Mouse (Mus musculus) midbrain, embryonic 12.5 days (tissue): ENCODE results near the gene Aacs. TPM values are rescaled to one million over a fixed set of nuclear protein-coding genes. Genes with fewer than 3 reads are reported as not detected.

Source experiments
- ATAC-seq: fragments of 200-750 bp; cut with Nextera tagmentation; 2 replicates; pipeline ENCODE4 v1.8.0; 2017; ENCODE audit warnings: low read depth, moderate TSS enrichment, moderate library complexity; ENCODE audit not compliant: low FRiP score
- H3K27ac ChIP-seq: fragments of 300-500 bp; sonication (generic); replicated peaks from 2 replicates; pipeline ENCODE4 v1.5.1; 2016; ENCODE audit warnings: mild to moderate bottlenecking
- H3K27me3 ChIP-seq: fragments of 300-500 bp; sonication (generic); 2 replicates; pipeline ENCODE4 v1.6.1; 2016; ENCODE audit warnings: mild to moderate bottlenecking
- H3K36me3 ChIP-seq: fragments of 300-500 bp; sonication (generic); 2 replicates; pipeline ENCODE4 v1.6.1; 2016
- H3K4me1 ChIP-seq: fragments of 300-500 bp; sonication (generic); 2 replicates; pipeline ENCODE4 v1.6.1; 2016
- H3K4me2 ChIP-seq: fragments of 300-500 bp; sonication (generic); replicated peaks from 2 replicates; pipeline ENCODE4 v1.6.1; 2016; ENCODE audit warnings: mild to moderate bottlenecking, moderate library complexity
- H3K4me3 ChIP-seq: fragments of 300-500 bp; sonication (generic); 2 replicates; pipeline ENCODE4 v1.5.1; 2016; ENCODE audit warnings: mild to moderate bottlenecking
- H3K9ac ChIP-seq: fragments of 300-500 bp; sonication (generic); replicated peaks from 2 replicates; pipeline ENCODE4 v1.6.1; 2016; ENCODE audit warnings: mild to moderate bottlenecking, moderate library complexity
- H3K9me3 ChIP-seq: fragments of 300-500 bp; sonication (generic); 2 replicates; pipeline ENCODE4 v1.6.1; 2016; ENCODE audit warnings: mild to moderate bottlenecking
- WGBS: fragments of 180-500 bp; shearing (Covaris S2); methylation state at CpG from one replicate; pipeline ENCODE4 v1.1.7; 2016; 5-methylcytosine and 5-hydroxymethylcytosine counted together
- polyA plus RNA-seq: library from polyadenylated mRNA; unstranded; fragments of >200 nt; fragmentation: Nextera tagmentation; extraction: Ambion mirVana; gene quantifications from 2 replicates; pipeline ENCODE4 v1.2.1, GENCODE M21; 2016

Aacs gene
- polyA plus RNA-seq, 1 experiment from 2014 or later: 62.7 TPM

DNA sequence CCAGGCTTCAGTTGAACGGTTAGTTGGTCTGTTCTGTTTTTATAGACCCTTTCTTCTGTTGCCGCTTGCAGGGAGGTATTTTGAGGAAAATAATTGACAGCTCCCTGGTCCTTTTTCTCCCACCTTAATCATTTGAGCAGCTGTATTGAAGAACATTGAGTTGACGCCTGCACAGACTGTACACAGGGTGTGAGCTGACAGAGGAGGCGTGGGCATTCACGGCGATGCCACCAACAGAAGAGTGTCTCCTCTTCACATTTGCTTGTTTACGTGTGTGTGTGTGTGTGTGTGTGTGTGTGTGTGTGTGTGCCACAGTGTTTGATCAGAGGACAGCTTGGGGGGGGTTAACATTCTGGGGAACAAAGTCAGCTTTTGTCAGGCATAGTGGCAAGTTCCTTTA, 29.3 kb upstream of the Aacs start:
- Histone ChIP-seq H3K4me3 (no peak overlapping the region), H3K27ac (no peak overlapping the region), H3K4me1 (peaks cover 13% of the 10 kb centered on the region), H3K36me3 (no peaks in the 10 kb centered on the region; the same call in 1 of the 2 replicates), H3K9ac (no peak overlapping the region), H3K4me2 (no peak overlapping the region), H3K9me3 (no peaks in the 10 kb centered on the region), H3K27me3 (no peaks in the 10 kb centered on the region)
- WGBS: 87% methylated on average over 7 of the region's 7 CpGs
- ATAC-seq: no peak

DNA sequence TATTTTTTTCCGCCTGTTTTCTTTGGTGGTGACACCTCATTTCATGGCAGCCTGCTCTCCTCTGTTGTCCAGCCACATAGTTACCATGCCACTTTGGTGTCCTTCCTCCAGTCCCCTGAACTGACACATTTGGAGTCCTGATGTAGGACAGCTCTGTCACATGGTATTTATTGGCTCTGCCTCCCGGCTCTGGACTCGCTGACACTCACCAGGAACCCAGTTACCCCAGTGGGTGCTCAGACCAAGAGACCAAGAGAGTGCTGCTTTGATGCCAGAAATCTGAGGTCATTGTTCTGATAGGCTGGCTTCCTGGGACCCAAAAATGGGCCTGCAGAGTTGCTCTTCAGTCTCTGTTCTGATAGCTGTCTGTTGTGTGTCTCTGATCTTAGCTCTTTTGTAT, 27.6 kb upstream of the Aacs start:
- Histone ChIP-seq H3K4me2 (no peak overlapping the region), H3K9me3 (no peaks in the 10 kb centered on the region), H3K9ac (no peak overlapping the region), H3K4me3 (no peak overlapping the region), H3K27ac (no peak overlapping the region), H3K4me1 (0 out of 2 replicates have a peak, but pooled peaks cover 3% of the 10 kb centered on the region), H3K27me3 (no peaks in the 10 kb centered on the region), H3K36me3 (peaks cover 15% of the 10 kb centered on the region)
- 91% methylated on average over 3 of the region's 3 CpGs for WGBS
- no peak for ATAC-seq

GRCm38 (mm10) chr5:125448631-125449030, 27.0 kb upstream of the Aacs start:
- Histone ChIP-seq H3K9ac (no peak overlapping the region), H3K4me2 (no peak overlapping the region), H3K36me3 (peaks cover 15% of the 10 kb centered on the region), H3K27ac (no peak overlapping the region), H3K9me3 (no peaks in the 10 kb centered on the region), H3K4me3 (no peak overlapping the region), H3K4me1 (0 out of 2 replicates have a peak, but pooled peaks cover 3% of the 10 kb centered on the region), H3K27me3 (no peaks in the 10 kb centered on the region)
- 98% methylated on average over 4 of the region's 4 CpGs for WGBS
- no peak for ATAC-seq

GRCm38 (mm10) chr5:125449306-125449705, 26.3 kb upstream of the Aacs start:
- no peak overlapping the region for H3K27ac ChIP-seq
- no peak overlapping the region for H3K4me2 ChIP-seq
- H3K9ac ChIP-seq: no peak overlapping the region
- 86% methylated on average over 5 of the region's 5 CpGs for WGBS
- 0 out of 2 replicates have a peak, but pooled peaks cover 3% of the 10 kb centered on the region for H3K4me1 ChIP-seq
- H3K27me3 ChIP-seq: no peaks in the 10 kb centered on the region
- H3K9me3 ChIP-seq: no peaks in the 10 kb centered on the region
- peaks cover 19% of the 10 kb centered on the region for H3K36me3 ChIP-seq
- ATAC-seq: no peak
- no peak overlapping the region for H3K4me3 ChIP-seq

- no peaks in the 10 kb centered on the region for H3K27me3 ChIP-seq
- peaks cover 36% of the 10 kb centered on the region for H3K36me3 ChIP-seq
- H3K9ac ChIP-seq: no peak overlapping the region
- no peak overlapping the region for H3K4me3 ChIP-seq
- H3K4me2 ChIP-seq: no peak overlapping the region
- no peaks in the 10 kb centered on the region for H3K4me1 ChIP-seq
- no peak for ATAC-seq
- no peak overlapping the region for H3K27ac ChIP-seq
- H3K9me3 ChIP-seq: no peaks in the 10 kb centered on the region
- 95% methylated on average over 9 of the region's 9 CpGs for WGBS
Measured at GRCm38 (mm10) chr5:125452573-125452972, 23.0 kb upstream of the Aacs start.

GRCm38 (mm10) chr5:125456100-125456499, 19.5 kb upstream of the Aacs start:
- H3K36me3 ChIP-seq: peaks cover 36% of the 10 kb centered on the region
- H3K9ac ChIP-seq: no peak overlapping the region
- no peaks in the 10 kb centered on the region for H3K27me3 ChIP-seq
- H3K9me3 ChIP-seq: no peaks in the 10 kb centered on the region
- H3K4me2 ChIP-seq: no peak overlapping the region
- H3K4me3 ChIP-seq: no peak overlapping the region
- H3K4me1 ChIP-seq: no peaks in the 10 kb centered on the region
- 95% methylated on average over 6 of the region's 6 CpGs for WGBS
- H3K27ac ChIP-seq: no peak overlapping the region
- ATAC-seq: no peak

GRCm38 (mm10) chr5:125457538-125457937, 18.1 kb upstream of the Aacs start:
- H3K4me2 ChIP-seq: no peak overlapping the region
- no peak for ATAC-seq
- WGBS: 91% methylated on average over 6 of the region's 6 CpGs
- peaks cover 25% of the 10 kb centered on the region for H3K36me3 ChIP-seq
- no peaks in the 10 kb centered on the region for H3K4me1 ChIP-seq
- H3K27ac ChIP-seq: no peak overlapping the region
- H3K9ac ChIP-seq: no peak overlapping the region
- H3K9me3 ChIP-seq: no peaks in the 10 kb centered on the region
- no peaks in the 10 kb centered on the region for H3K27me3 ChIP-seq
- no peak overlapping the region for H3K4me3 ChIP-seq

DNA sequence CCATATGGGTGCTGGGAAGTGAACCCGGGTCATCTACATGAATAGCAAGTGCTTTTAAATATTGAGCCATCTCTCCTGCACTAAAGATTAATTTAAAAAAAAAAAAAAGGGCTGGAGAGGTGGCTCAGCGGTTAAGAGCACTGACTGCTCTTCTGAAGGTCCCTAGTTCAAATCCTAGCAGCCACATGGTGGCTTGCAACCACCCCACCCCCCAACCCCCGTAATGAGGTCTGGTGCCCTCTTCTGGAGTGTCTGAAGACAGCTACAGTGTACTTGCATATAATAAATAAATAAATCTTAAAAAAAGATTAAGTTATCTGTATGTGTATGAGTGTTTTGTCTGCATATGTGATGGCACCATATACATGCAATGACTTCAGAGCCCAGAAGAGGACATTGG, 15.0 kb upstream of the Aacs start:
- H3K27me3 ChIP-seq: no peaks in the 10 kb centered on the region
- ATAC-seq: no peak
- H3K4me3 ChIP-seq: no peak overlapping the region
- no peak overlapping the region for H3K9ac ChIP-seq
- peaks cover 3% of the 10 kb centered on the region for H3K4me1 ChIP-seq
- no peak overlapping the region for H3K27ac ChIP-seq
- H3K9me3 ChIP-seq: no peaks in the 10 kb centered on the region
- 90% methylated on average over 3 of the region's 3 CpGs for WGBS
- peaks cover 8% of the 10 kb centered on the region; the same call in 1 of the 2 replicates for H3K36me3 ChIP-seq
- H3K4me2 ChIP-seq: no peak overlapping the region

- Histone ChIP-seq H3K27ac (no peak overlapping the region), H3K4me1 (peaks cover 3% of the 10 kb centered on the region), H3K36me3 (no peaks in the 10 kb centered on the region), H3K9me3 (no peaks in the 10 kb centered on the region), H3K4me3 (no peak overlapping the region), H3K4me2 (no peak overlapping the region), H3K27me3 (no peaks in the 10 kb centered on the region), H3K9ac (no peak overlapping the region)
- ATAC-seq: no peak
- 64% methylated on average over 10 of the region's 10 CpGs for WGBS
Measured at GRCm38 (mm10) chr5:125461868-125462445, 13.7 kb upstream of the Aacs start.

- ATAC-seq: 0 out of 2 replicates have a peak, but pooled peaks have one; percentile 38
- Histone ChIP-seq H3K4me2 (peak overlapping the region; percentile 51), H3K27me3 (no peaks in the 10 kb centered on the region), H3K9me3 (no peaks in the 10 kb centered on the region), H3K4me1 (peaks cover 3% of the 10 kb centered on the region), H3K36me3 (no peaks in the 10 kb centered on the region), H3K9ac (no peak overlapping the region; the same call in 1 of the 2 replicates), H3K27ac (peak overlapping the region; percentile 25; the same call in 1 of the 2 replicates), H3K4me3 (peak overlapping the region; percentile 32; the same call in 1 of the 2 replicates)
- 45% methylated on average over 7 of the region's 7 CpGs for WGBS
Measured at GRCm38 (mm10) chr5:125465192-125465591, 10.4 kb upstream of the Aacs start.

DNA sequence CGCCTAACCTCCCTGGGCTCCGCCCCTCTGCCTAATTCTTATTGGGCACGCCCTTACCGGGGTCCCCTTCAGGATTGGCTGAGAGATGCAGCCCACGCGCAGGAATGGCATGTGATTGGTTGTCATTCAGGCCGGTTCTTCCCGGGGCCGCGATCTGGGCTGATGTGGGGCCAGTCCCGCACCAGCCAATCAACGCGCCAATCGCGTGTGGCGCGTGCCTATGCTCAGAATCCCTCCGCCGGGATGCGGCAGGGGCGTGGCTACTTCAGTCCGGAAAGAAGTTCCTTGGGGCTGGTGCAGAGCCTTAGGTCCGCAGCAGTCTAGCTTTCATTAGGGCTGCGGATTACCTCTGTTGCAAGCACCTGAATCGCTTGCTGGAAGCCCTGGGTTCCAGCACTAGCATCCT, 9.9 kb upstream of the Aacs start:
- Histone ChIP-seq H3K27me3 (no peaks in the 10 kb centered on the region), H3K27ac (peak overlapping the region; percentile 66), H3K36me3 (no peaks in the 10 kb centered on the region), H3K4me3 (peak overlapping the region; percentile 32), H3K4me1 (peaks cover 3% of the 10 kb centered on the region), H3K9me3 (no peaks in the 10 kb centered on the region), H3K9ac (peak overlapping the region; percentile 46; the same call in 1 of the 2 replicates), H3K4me2 (peak overlapping the region; percentile 51)
- WGBS: 0% methylated on average over 25 of the region's 25 CpGs
- ATAC-seq: peak; percentile 99

GRCm38 (mm10) chr5:125466483-125466882, 9.1 kb upstream of the Aacs start:
- H3K9ac ChIP-seq: no peak overlapping the region
- H3K27me3 ChIP-seq: no peaks in the 10 kb centered on the region
- WGBS: 89% methylated on average over 5 of the region's 5 CpGs
- H3K9me3 ChIP-seq: no peaks in the 10 kb centered on the region
- no peak overlapping the region; the same call in 1 of the 2 replicates for H3K27ac ChIP-seq
- H3K4me3 ChIP-seq: no peak overlapping the region
- H3K36me3 ChIP-seq: no peaks in the 10 kb centered on the region
- ATAC-seq: no peak
- H3K4me1 ChIP-seq: peaks cover 3% of the 10 kb centered on the region
- peak overlapping the region; percentile 51; the same call in 1 of the 2 replicates for H3K4me2 ChIP-seq

DNA sequence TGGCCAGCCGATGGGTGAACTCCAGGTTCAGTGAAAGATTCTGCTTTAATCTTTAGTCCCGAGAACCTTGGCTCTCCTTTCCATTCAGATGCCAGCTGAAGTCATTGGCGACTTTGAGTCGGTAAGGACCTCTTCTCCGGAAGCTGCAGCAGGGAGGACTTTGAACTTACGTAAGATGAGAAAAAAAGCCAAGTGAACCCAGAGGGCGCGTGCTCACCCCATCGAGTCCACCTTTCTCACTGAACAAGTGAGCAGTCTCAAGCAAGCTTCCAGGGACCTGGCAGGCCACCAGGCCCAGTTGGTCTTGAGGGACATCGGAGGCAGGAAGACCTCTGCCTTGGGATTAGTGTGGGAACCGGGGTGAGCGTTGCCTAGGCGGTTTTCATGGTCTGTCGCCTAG, 8.4 kb upstream of the Aacs start:
- no peaks in the 10 kb centered on the region for H3K9me3 ChIP-seq
- no peaks in the 10 kb centered on the region for H3K27me3 ChIP-seq
- no peak overlapping the region for H3K4me3 ChIP-seq
- H3K4me1 ChIP-seq: peaks cover 3% of the 10 kb centered on the region
- no peak for ATAC-seq
- no peak overlapping the region for H3K9ac ChIP-seq
- no peak overlapping the region for H3K4me2 ChIP-seq
- H3K36me3 ChIP-seq: no peaks in the 10 kb centered on the region
- H3K27ac ChIP-seq: no peak overlapping the region
- 91% methylated on average over 14 of the region's 14 CpGs for WGBS
